Mouse (Mus musculus): ENCODE data around the gene Brd9. TPM values are rescaled to one million over a fixed set of nuclear protein-coding genes. Genes with fewer than 3 reads are reported as not detected.

Brd9 gene
- polyA plus RNA-seq (2012): 26.5 and 30.2 TPM in 2 replicates

GRCm38 (mm10) chr13:73937321-73938176 is at the start of gene Brd9, which contains the start of gene Trip13:
TSS of gene Brd9 (plus strand) at chr13:73937811.
TSS of gene Trip13 (minus strand) at chr13:73937784.

GRCm38 (mm10) chr13:73963551-73963950 is 25.9 kb downstream of the Brd9 start, which contains the start of gene Zdhhc11:
TSS of gene Zdhhc11 (plus strand) at chr13:73963851.

GRCm38 (mm10) chr13:74008948-74009718 is 71.5 kb downstream of the Brd9 start, which contains the start of gene Tppp:
TSS of gene Tppp (plus strand) at chr13:74009407.

Other genes starting within 250 kb of the Brd9 start
- gene Slc6a19, start 232.9 kb upstream of the Brd9 start, polyA plus RNA-seq (2012): not detected in 2 replicates
- 8.1 and 14.7 TPM in 2 replicates for gene Slc12a7, start 204.7 kb upstream of the Brd9 start, polyA plus RNA-seq (2012)
- gene Nkd2, start 90.2 kb upstream of the Brd9 start, polyA plus RNA-seq (2012): 0.06 and 0.17 TPM in 2 replicates
- 2.3 and 2.5 TPM in 2 replicates for gene Trip13, start within 50 bp of the Brd9 start, polyA plus RNA-seq (2012)
- gene Zdhhc11, start 26.0 kb downstream of the Brd9 start, polyA plus RNA-seq (2012): not detected in 2 replicates
- gene Tppp, start 71.6 kb downstream of the Brd9 start, polyA plus RNA-seq (2012): 0.07 and 0.11 TPM in 2 replicates
- 2.4 and 3.3 TPM in 2 replicates for gene Cep72, start 124.5 kb downstream of the Brd9 start, polyA plus RNA-seq (2012)
- not detected in 2 replicates for gene Slc9a3, start 183.6 kb downstream of the Brd9 start, polyA plus RNA-seq (2012)

All from megakaryocyte-erythroid progenitor cell, adult 5 weeks (primary cell).